ENCODE assay signal across 8 mouse cellular contexts in the genomic region with DNA sequence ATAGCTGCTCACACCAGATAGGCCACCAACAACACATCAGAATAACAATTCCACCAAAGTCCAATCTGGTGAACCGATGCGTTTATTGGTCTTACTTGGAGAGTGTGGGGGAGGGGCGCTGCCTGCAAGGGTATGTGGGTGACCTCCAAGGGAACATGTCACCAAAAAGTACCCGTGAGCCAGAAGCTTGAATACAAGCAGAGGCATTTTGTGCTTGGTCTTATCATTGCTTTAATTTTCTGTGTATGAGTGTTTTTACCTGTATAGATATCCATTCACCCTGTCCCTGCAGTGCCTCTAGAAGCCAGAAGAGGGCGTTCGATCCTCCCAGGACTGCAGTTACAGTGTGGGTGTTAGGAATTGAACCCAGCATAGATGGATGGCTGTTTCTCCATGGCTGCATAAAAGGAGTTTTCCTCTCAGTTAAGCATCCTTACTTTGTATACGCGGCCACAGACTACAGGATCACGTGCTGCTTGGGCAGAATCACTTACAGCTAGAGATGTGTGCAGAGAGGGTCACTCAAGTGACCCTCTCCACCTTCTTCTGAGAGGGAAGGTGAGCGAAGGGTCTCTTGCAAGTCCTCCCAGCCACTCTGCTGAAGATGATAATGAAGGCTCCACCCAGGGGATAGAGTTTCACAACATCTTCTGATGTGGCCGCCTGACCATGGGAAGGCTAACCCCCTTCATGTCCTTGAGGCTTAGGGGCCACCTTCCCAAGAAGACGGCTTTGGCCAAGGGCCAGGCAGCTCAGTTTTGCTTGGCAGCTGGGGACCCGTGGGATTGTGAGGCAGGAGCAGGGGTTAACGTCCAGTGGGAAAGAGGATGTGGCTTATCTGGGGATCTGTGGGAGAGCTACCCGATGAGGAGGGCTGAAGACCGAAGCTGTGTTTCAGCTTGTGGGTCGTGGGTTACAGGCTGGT. TPM values are rescaled to one million over a fixed set of nuclear protein-coding genes. Genes with fewer than 3 reads are reported as not detected.
DNase-seq lines count a peak whose midpoint lies in the region; ATAC-seq and TF ChIP-seq lines count a peak whose summit lies in the region.

No protein-coding gene starts in this region.

- DNase-seq in liver = peak; percentile 55
- DNase-seq in adrenal gland, postnatal 36 days = peak; percentile 69 to 80
- DNase-seq in forebrain, postnatal 0 days = peak; percentile 68
- DNase-seq in kidney, adult 18-20 months = peak; percentile 66
- peak; percentile 71 to 84 for DNase-seq in lung, postnatal 4 days
- DNase-seq in frontal cortex, postnatal 10 days (ENCODE audit: low spot score in 2 of 2) = no peak

- H3K36me3 ChIP-seq in liver, embryonic 12.5 days = no peaks in the 10 kb centered on the region
- H3K36me3 ChIP-seq in forebrain, postnatal 0 days (ENCODE audit: insufficient read depth) = no peaks in the 10 kb centered on the region
- no peaks in the 10 kb centered on the region for H3K36me3 ChIP-seq in stomach, embryonic 14.5 days (ENCODE audit: control insufficient read depth, insufficient read depth, low read length)

- H3K4me2 ChIP-seq in liver, embryonic 12.5 days = no peak overlapping the region
- H3K4me2 ChIP-seq in forebrain, postnatal 0 days (ENCODE audit: low read depth) = no peak overlapping the region
- 0 out of 2 replicates have a peak overlapping the region, but pooled peaks have one; percentile 12 for H3K4me2 ChIP-seq in stomach, embryonic 14.5 days (replicated peaks; ENCODE audit: low read depth, low read length)

- H3K27ac ChIP-seq in liver, embryonic 12.5 days = no peak overlapping the region; the same call in 1 of the 2 replicates
- peak overlapping the region; percentile 70 for H3K27ac ChIP-seq in forebrain, postnatal 0 days (ENCODE audit: low read depth, low read length)
- peak overlapping the region; percentile 72; the same call in 1 of the 2 replicates for H3K27ac ChIP-seq in stomach, embryonic 14.5 days (ENCODE audit: low read length)

- no peaks in the 10 kb centered on the region for H3K27me3 ChIP-seq in liver, embryonic 12.5 days (replicated peaks)
- H3K27me3 ChIP-seq in forebrain, postnatal 0 days (ENCODE audit: insufficient read depth, low read length) = no peaks in the 10 kb centered on the region
- H3K27me3 ChIP-seq in stomach, embryonic 14.5 days (ENCODE audit: control insufficient read depth, insufficient read depth, low read length) = no peaks in the 10 kb centered on the region

- H3K4me1 ChIP-seq in liver, embryonic 12.5 days = peaks cover 96% of the 10 kb centered on the region
- peaks cover 30% of the 10 kb centered on the region for H3K4me1 ChIP-seq in forebrain, postnatal 0 days (ENCODE audit: insufficient read depth)
- H3K4me1 ChIP-seq in stomach, embryonic 14.5 days (ENCODE audit: control insufficient read depth, insufficient read depth, low read length) = peaks cover 50% of the 10 kb centered on the region

- H3K9ac ChIP-seq in liver, embryonic 12.5 days = no peak overlapping the region
- peak overlapping the region; percentile 22 for H3K9ac ChIP-seq in forebrain, postnatal 0 days
- no peak overlapping the region for H3K9ac ChIP-seq in stomach, embryonic 14.5 days (replicated peaks; ENCODE audit: low read depth, low read length)

- no peak overlapping the region for H3K4me3 ChIP-seq in liver, embryonic 12.5 days
- H3K4me3 ChIP-seq in forebrain, postnatal 0 days (ENCODE audit: low read depth, low read length) = no peak overlapping the region
- H3K4me3 ChIP-seq in stomach, embryonic 14.5 days (ENCODE audit: low read depth, low read length) = no peak overlapping the region

- no peak for ATAC-seq in liver, embryonic 12.5 days
- peak; percentile 6; the same call in 1 of the 2 replicates for ATAC-seq in forebrain, postnatal 0 days
- ATAC-seq in stomach, embryonic 14.5 days (ENCODE audit: insufficient number of reproducible peaks, insufficient read depth, low FRiP score, low read depth) = no peak

- peak; percentile 71 for TF ChIP-seq CTCF in forebrain, postnatal 0 days (IDR thresholded peaks at IDR 0.05; ENCODE audit: low read depth)

- no peaks in the 10 kb centered on the region for H3K9me3 ChIP-seq in liver, embryonic 12.5 days (replicated peaks)
- no peaks in the 10 kb centered on the region for H3K9me3 ChIP-seq in forebrain, postnatal 0 days (ENCODE audit: low read length)
- H3K9me3 ChIP-seq in stomach, embryonic 14.5 days (ENCODE audit: control insufficient read depth, low read depth, low read length) = no peaks in the 10 kb centered on the region

- 41% methylated on average over 17 of the region's 17 CpGs for WGBS in liver, embryonic 12.5 days (ENCODE audit: insufficient replicate concordance)
- 20% methylated on average over 17 of the region's 17 CpGs for WGBS in forebrain, postnatal 0 days
- 21% methylated on average over 17 of the region's 17 CpGs for WGBS in stomach, embryonic 14.5 days

RNA-seq across cellular contexts. Expression of a gene that starts 28.1 kb away (rescaled TPM):
- polyA plus RNA-seq in liver, embryonic 12.5 days (2016; fragmentation: Nextera tagmentation; extraction: Ambion mirVana) = 14.4 and 15.1 TPM in 2 replicates
- total RNA-seq in adrenal gland, postnatal 36 days (2021) = 10 to 100 TPM; 13.9 to 18.7 TPM
- 54.5 and 57.0 TPM in 2 replicates for total RNA-seq in forebrain, postnatal 0 days (2014; rRNA removed)
- 24.8 and 28.8 TPM in 2 replicates for polyA plus RNA-seq in forebrain, postnatal 0 days (2015; fragmentation: Nextera tagmentation; extraction: Ambion mirVana)
- polyA plus RNA-seq in stomach, embryonic 14.5 days (2014; fragmentation: Nextera tagmentation; extraction: Ambion mirVana) = 7.2 and 7.6 TPM in 2 replicates

RNA-seq across cellular contexts. Expression of a gene that starts 52.0 kb away (rescaled TPM):
- polyA plus RNA-seq in liver, embryonic 12.5 days (2016; fragmentation: Nextera tagmentation; extraction: Ambion mirVana) = 0.11 and 0.25 TPM in 2 replicates
- 1 to 10 TPM; 5.1 to 6.3 TPM for total RNA-seq in adrenal gland, postnatal 36 days (2021)
- 6.5 and 13.0 TPM in 2 replicates for total RNA-seq in forebrain, postnatal 0 days (2014; rRNA removed)
- polyA plus RNA-seq in forebrain, postnatal 0 days (2015; fragmentation: Nextera tagmentation; extraction: Ambion mirVana) = 0.62 and 0.97 TPM in 2 replicates
- 6.8 and 7.8 TPM in 2 replicates for polyA plus RNA-seq in stomach, embryonic 14.5 days (2014; fragmentation: Nextera tagmentation; extraction: Ambion mirVana)

Comparison
In these comparisons a context has a peak if more than half of its experiments do, and no peak if none do; other contexts are left out.
1. DNase-seq: peak in liver (single experiment), adrenal gland, postnatal 36 days (2 of 2), forebrain, postnatal 0 days (single experiment), kidney, adult 18-20 months (single experiment) and lung, postnatal 4 days (2 of 2); none in frontal cortex, postnatal 10 days (0 of 2).